Mouse (Mus musculus) spleen, postnatal 14 days (tissue): ENCODE measurements around the gene Chmp6.

Experiments used
- DNase-seq, 2 experiments: peaks; one replicate each; pipeline ENCODE4 v3.0.0; 2021 to 2022; ENCODE audit warnings: low spot score in 2 of 2

Chmp6 gene

GRCm38 (mm10) chr11:119937216-119937615, 24.0 kb downstream of the Chmp6 start:
- no peak for DNase-seq

- DNase-seq: no peak
These were observed 24.7 kb downstream of the Chmp6 start for GRCm38 (mm10) chr11:119937772-119938502.

GRCm38 (mm10) chr11:119939073-119939710, 26.0 kb downstream of the Chmp6 start:
- no peak for DNase-seq

GRCm38 (mm10) chr11:119939711-119940106, 26.5 kb downstream of the Chmp6 start:
- no peak for DNase-seq

- DNase-seq: no peak
These were observed 26.9 kb downstream of the Chmp6 start for GRCm38 (mm10) chr11:119940142-119940541.

GRCm38 (mm10) chr11:119941794-119942193, 28.6 kb downstream of the Chmp6 start:
- DNase-seq: no peak

- DNase-seq: peak in 1 of 2 experiments; percentile 21
These were observed 29.0 kb downstream of the Chmp6 start for GRCm38 (mm10) chr11:119942201-119942726.

- peak; percentile 96 to 97 for DNase-seq
These were observed 29.6 kb downstream of the Chmp6 start, which contains the start of gene Baiap2 for GRCm38 (mm10) chr11:119942727-119943427. Gene Baiap2 (plus strand): TSS chr11:119942763.

- DNase-seq: no peak
These were observed 30.3 kb downstream of the Chmp6 start for GRCm38 (mm10) chr11:119943428-119943988.

- no peak for DNase-seq
These were observed 32.1 kb downstream of the Chmp6 start for GRCm38 (mm10) chr11:119945343-119945742.

- no peak for DNase-seq
These were observed 34.2 kb downstream of the Chmp6 start for GRCm38 (mm10) chr11:119947426-119947825.

- DNase-seq: no peak
These were observed 34.7 kb downstream of the Chmp6 start for GRCm38 (mm10) chr11:119947897-119948296.

- no peak for DNase-seq
These were observed 35.1 kb downstream of the Chmp6 start for GRCm38 (mm10) chr11:119948305-119948704.

- DNase-seq: no peak
These were observed 35.6 kb downstream of the Chmp6 start for GRCm38 (mm10) chr11:119948803-119949202.

- no peak for DNase-seq
These were observed 37.3 kb downstream of the Chmp6 start for GRCm38 (mm10) chr11:119950535-119950934.

GRCm38 (mm10) chr11:119951326-119951725, 38.1 kb downstream of the Chmp6 start:
- DNase-seq: no peak

GRCm38 (mm10) chr11:119952429-119953224, 39.4 kb downstream of the Chmp6 start:
- DNase-seq: no peak

GRCm38 (mm10) chr11:119954233-119954632, 41.0 kb downstream of the Chmp6 start:
- no peak for DNase-seq

- DNase-seq: peak in 1 of 2 experiments; percentile 27
These were observed 41.6 kb downstream of the Chmp6 start for GRCm38 (mm10) chr11:119954749-119955337.

GRCm38 (mm10) chr11:119955432-119955831, 42.2 kb downstream of the Chmp6 start:
- no peak for DNase-seq

- no peak for DNase-seq
These were observed 43.3 kb downstream of the Chmp6 start for GRCm38 (mm10) chr11:119956590-119956989.
